Mouse (Mus musculus) C2C12 (cell line): ENCODE results near the gene Trex1.

Experiments used
- CEBPB ChIP-seq: IDR thresholded peaks from one replicate; pipeline ENCODE4 v1.6.1; 2011; ENCODE audit warnings: low read depth, mild to moderate bottlenecking, control low read depth, moderate library complexity
- CTCF ChIP-seq: IDR thresholded peaks from one replicate; pipeline ENCODE4 v1.5.1; 2011; ENCODE audit not compliant: control insufficient read depth, insufficient read depth, insufficient read length
- MAX ChIP-seq: IDR thresholded peaks from one replicate; pipeline ENCODE4 v1.6.1; 2011; ENCODE audit warnings: mild to moderate bottlenecking, control low read depth
- MYOD1 ChIP-seq: IDR thresholded peaks from one replicate; pipeline ENCODE4 v1.6.1; 2011; ENCODE audit warnings: low read depth; ENCODE audit not compliant: control insufficient read depth, insufficient read length
- MYOG ChIP-seq: IDR thresholded peaks from one replicate; pipeline ENCODE4 v1.6.1; 2011; ENCODE audit not compliant: control insufficient read depth, insufficient read length; ENCODE audit errors: extremely low read depth
- USF1 ChIP-seq: IDR thresholded peaks from one replicate; pipeline ENCODE4 v1.6.1; 2011; ENCODE audit warnings: low read depth, mild to moderate bottlenecking, control low read depth, moderate library complexity

- TF ChIP-seq CTCF (no peak), MYOG (no peak), MAX (no peak), USF1 (no peak), MYOD1 (no peak), CEBPB (no peak)
These were observed 30.6 kb downstream of the Trex1 start for GRCm38 (mm10) chr9:109028919-109029318.
